Mouse (Mus musculus): ENCODE data around the gene Gm20388. TPM values are rescaled to one million over a fixed set of nuclear protein-coding genes. Genes with fewer than 3 reads are reported as not detected.
"Not testable (repeated sequence)": the region's sequence is repeated elsewhere in the genome, so short reads cannot be mapped to it uniquely, and the experiment has no call there.

The Gm20388 gene
- total RNA-seq, 1 experiment = 27.0 TPM

DNA sequence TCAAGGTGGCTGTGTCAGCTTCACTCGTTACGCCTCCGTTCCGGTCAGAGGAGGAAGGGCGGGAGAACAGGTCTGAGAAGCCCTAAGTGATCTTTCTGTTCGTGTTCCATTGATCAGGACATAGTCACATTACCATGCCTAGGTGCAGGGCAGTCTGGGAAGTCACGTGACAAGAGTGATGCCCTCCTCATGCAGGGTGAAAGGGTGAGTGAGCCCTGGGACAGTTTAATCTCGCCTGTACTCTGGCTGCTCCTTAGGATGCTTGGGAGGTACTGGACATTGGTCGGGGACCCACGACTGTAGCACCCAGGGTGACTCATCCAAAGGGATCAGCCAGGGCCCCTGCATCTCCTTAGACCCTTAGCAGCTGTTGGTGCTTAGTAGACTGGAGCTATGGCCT lies 3535.3 kb downstream of the Gm20388 start:
- Histone ChIP-seq H3K4me3 (ENCODE audit: insufficient read depth in 1 of 2, low read depth in 1 of 2, low read length in 2 of 2, poor library complexity in 1 of 2, severe bottlenecking in 1 of 2) (peak overlapping the region in 1 of 2 experiments; percentile 25; a peak in 2 of 4 replicates), H3K27ac (ENCODE audit: insufficient read depth, low read depth, low read length, poor library complexity, severe bottlenecking) (peak overlapping the region; percentile 74), H3K9ac (ENCODE audit: insufficient read depth, low read depth, low read length, poor library complexity, severe bottlenecking) (peak overlapping the region; percentile 56), H3K4me1 (ENCODE audit: control insufficient read depth in 2 of 2, insufficient read depth in 2 of 2, low read length in 2 of 2, poor library complexity in 1 of 2) (peaks cover 3 to 32% of the 10 kb centered on the region in 2 experiments; a peak in 3 of 4 replicates), H3K9me3 (ENCODE audit: control insufficient read depth, insufficient read depth, low read depth, low read length) (no peaks in the 10 kb centered on the region), H3K36me3 (ENCODE audit: control insufficient read depth, insufficient read depth, low read length, poor library complexity, severe bottlenecking) (peaks cover 8% of the 10 kb centered on the region; the same call in 1 of the 2 replicates)
- DNase-seq (ENCODE audit: low read depth, low spot score) = no peak
- in situ Hi-C loops (cut with MboI; ENCODE audit: low sequenced_read_pairs in 2 of 2, unreplicated experiment in 2 of 2) = no loop called here
- TF ChIP-seq ZNF384 (IDR thresholded peaks at IDR 0.05; ENCODE audit: low read depth, low read length) (no peak), MAFK (IDR thresholded peaks at IDR 0.05; ENCODE audit: insufficient read depth, low read depth, low read length) (no peak), CHD2 (IDR thresholded peaks at IDR 0.05; ENCODE audit: low read depth, low read length) (no peak), ZC3H11A (IDR thresholded peaks at IDR 0.05; ENCODE audit: borderline replicate concordance, low read depth, low read length) (no peak), HCFC1 (IDR thresholded peaks at IDR 0.05; ENCODE audit: borderline replicate concordance, insufficient read depth, low read length) (no peak)

DNA sequence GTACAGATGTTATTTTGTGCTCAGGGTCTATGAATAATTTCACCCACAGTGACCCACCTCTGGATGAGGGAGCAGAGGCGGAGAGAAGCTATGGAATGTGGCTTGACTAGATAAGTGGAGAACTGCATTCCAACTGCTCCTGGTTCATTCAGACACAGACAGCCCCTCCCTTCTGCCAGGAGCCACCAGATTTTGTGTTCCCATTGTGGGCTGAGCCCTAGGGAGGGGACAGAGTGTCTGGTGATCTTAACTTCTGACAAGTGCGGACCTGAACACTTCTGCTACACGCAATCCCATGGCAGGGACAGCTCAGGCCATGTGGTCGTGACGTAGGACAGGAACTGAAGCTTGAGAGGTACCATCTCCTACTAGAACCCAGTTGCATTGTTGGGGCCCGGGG lies 3536.2 kb downstream of the Gm20388 start:
- TF ChIP-seq MAFK (IDR thresholded peaks at IDR 0.05; ENCODE audit: insufficient read depth, low read depth, low read length) (no peak), ZNF384 (IDR thresholded peaks at IDR 0.05; ENCODE audit: low read depth, low read length) (no peak), HCFC1 (IDR thresholded peaks at IDR 0.05; ENCODE audit: borderline replicate concordance, insufficient read depth, low read length) (no peak), ZC3H11A (IDR thresholded peaks at IDR 0.05; ENCODE audit: borderline replicate concordance, low read depth, low read length) (no peak), CHD2 (IDR thresholded peaks at IDR 0.05; ENCODE audit: low read depth, low read length) (no peak)
- H3K9me3 ChIP-seq (ENCODE audit: control insufficient read depth, insufficient read depth, low read depth, low read length) = no peaks in the 10 kb centered on the region
- 0 out of 4 replicates have a peak overlapping the region, but pooled peaks of 1 of the 2 experiments have one; percentile 25 for H3K4me3 ChIP-seq (ENCODE audit: insufficient read depth in 1 of 2, low read depth in 1 of 2, low read length in 2 of 2, poor library complexity in 1 of 2, severe bottlenecking in 1 of 2)
- peak overlapping the region; percentile 81 for H3K27ac ChIP-seq (ENCODE audit: insufficient read depth, low read depth, low read length, poor library complexity, severe bottlenecking)
- H3K4me1 ChIP-seq (ENCODE audit: control insufficient read depth in 2 of 2, insufficient read depth in 2 of 2, low read length in 2 of 2, poor library complexity in 1 of 2) = peaks cover 3 to 32% of the 10 kb centered on the region in 2 experiments; a peak in 3 of 4 replicates
- DNase-seq (ENCODE audit: low read depth, low spot score) = no peak
- peaks cover 10% of the 10 kb centered on the region; the same call in 1 of the 2 replicates for H3K36me3 ChIP-seq (ENCODE audit: control insufficient read depth, insufficient read depth, low read length, poor library complexity, severe bottlenecking)
- peak overlapping the region; percentile 56; the same call in 1 of the 2 replicates for H3K9ac ChIP-seq (ENCODE audit: insufficient read depth, low read depth, low read length, poor library complexity, severe bottlenecking)
- in situ Hi-C loops (cut with MboI; ENCODE audit: low sequenced_read_pairs in 2 of 2, unreplicated experiment in 2 of 2) = no loop called here

DNA sequence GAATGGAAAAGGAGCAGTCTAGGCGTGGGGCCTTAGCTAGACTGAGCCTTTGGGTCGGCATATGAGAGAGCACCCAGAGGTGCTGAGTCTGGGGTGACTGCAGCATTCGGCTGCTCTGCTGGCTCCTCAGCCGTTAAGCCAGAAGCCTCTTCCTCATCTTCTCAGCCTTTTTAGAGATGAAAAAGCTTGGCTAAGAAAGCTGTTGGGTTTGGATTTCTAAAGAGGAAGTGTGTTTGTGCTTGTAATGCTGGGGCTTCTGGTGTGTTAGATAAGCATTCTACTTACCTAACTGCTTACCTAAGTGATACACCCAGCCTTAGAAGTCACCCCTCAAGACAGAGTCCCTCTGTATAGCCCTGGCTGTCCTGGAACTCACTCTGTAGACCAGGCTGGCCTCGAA lies 3540.1 kb downstream of the Gm20388 start:
- Histone ChIP-seq H3K4me1 (ENCODE audit: control insufficient read depth in 2 of 2, insufficient read depth in 2 of 2, low read length in 2 of 2, poor library complexity in 1 of 2) (peaks cover 0 to 23% of the 10 kb centered on the region in 2 experiments; a peak in 3 of 4 replicates), H3K9ac (ENCODE audit: insufficient read depth, low read depth, low read length, poor library complexity, severe bottlenecking) (no peak overlapping the region), H3K27ac (ENCODE audit: insufficient read depth, low read depth, low read length, poor library complexity, severe bottlenecking) (no peak overlapping the region), H3K4me3 (ENCODE audit: insufficient read depth in 1 of 2, low read depth in 1 of 2, low read length in 2 of 2, poor library complexity in 1 of 2, severe bottlenecking in 1 of 2) (no peak overlapping the region), H3K36me3 (ENCODE audit: control insufficient read depth, insufficient read depth, low read length, poor library complexity, severe bottlenecking) (peaks cover 26% of the 10 kb centered on the region), H3K9me3 (ENCODE audit: control insufficient read depth, insufficient read depth, low read depth, low read length) (no peaks in the 10 kb centered on the region)
- no peak for DNase-seq (ENCODE audit: low read depth, low spot score)
- no peak for TF ChIP-seq MAFK (IDR thresholded peaks at IDR 0.05; ENCODE audit: insufficient read depth, low read depth, low read length)
- no peak for TF ChIP-seq ZNF384 (IDR thresholded peaks at IDR 0.05; ENCODE audit: low read depth, low read length)
- no peak for TF ChIP-seq CHD2 (IDR thresholded peaks at IDR 0.05; ENCODE audit: low read depth, low read length)
- TF ChIP-seq HCFC1 (IDR thresholded peaks at IDR 0.05; ENCODE audit: borderline replicate concordance, insufficient read depth, low read length) = no peak
- no peak for TF ChIP-seq ZC3H11A (IDR thresholded peaks at IDR 0.05; ENCODE audit: borderline replicate concordance, low read depth, low read length)
- in situ Hi-C loops (cut with MboI; ENCODE audit: low sequenced_read_pairs in 2 of 2, unreplicated experiment in 2 of 2) = no loop called here

DNA sequence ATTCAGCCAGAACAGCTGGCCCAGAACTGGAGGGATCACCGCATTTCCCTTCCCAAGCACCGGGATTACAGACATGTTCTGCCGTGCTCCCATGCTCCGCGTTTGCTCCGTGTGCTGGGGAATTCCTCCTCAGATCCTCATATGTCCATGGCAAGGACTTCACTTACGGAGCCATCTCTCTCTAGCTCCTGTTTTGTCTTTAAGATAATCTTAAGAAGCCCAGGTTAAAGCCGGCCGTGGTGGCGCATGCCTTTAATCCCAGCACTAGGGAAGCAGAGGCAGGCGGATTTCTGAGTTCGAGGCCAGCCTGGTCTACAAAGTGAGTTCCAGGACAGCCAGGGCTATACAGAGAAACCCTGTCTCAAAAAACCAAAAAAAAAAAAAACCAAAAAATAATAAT lies 3541.1 kb downstream of the Gm20388 start:
- DNase-seq (ENCODE audit: low read depth, low spot score); H3K4me3 ChIP-seq (ENCODE audit: insufficient read depth in 1 of 2, low read depth in 1 of 2, low read length in 2 of 2, poor library complexity in 1 of 2, severe bottlenecking in 1 of 2); H3K27ac ChIP-seq (ENCODE audit: insufficient read depth, low read depth, low read length, poor library complexity, severe bottlenecking); in situ Hi-C loops (cut with MboI; ENCODE audit: low sequenced_read_pairs in 2 of 2, unreplicated experiment in 2 of 2); H3K9ac ChIP-seq (ENCODE audit: insufficient read depth, low read depth, low read length, poor library complexity, severe bottlenecking); H3K9me3 ChIP-seq (ENCODE audit: control insufficient read depth, insufficient read depth, low read depth, low read length): not testable (repeated sequence)
- Histone ChIP-seq H3K36me3 (ENCODE audit: control insufficient read depth, insufficient read depth, low read length, poor library complexity, severe bottlenecking) (peaks cover 33% of the 10 kb centered on the region), H3K4me1 (ENCODE audit: control insufficient read depth in 2 of 2, insufficient read depth in 2 of 2, low read length in 2 of 2, poor library complexity in 1 of 2) (peaks cover 0 to 15% of the 10 kb centered on the region in 2 experiments; a peak in 3 of 4 replicates)

DNA sequence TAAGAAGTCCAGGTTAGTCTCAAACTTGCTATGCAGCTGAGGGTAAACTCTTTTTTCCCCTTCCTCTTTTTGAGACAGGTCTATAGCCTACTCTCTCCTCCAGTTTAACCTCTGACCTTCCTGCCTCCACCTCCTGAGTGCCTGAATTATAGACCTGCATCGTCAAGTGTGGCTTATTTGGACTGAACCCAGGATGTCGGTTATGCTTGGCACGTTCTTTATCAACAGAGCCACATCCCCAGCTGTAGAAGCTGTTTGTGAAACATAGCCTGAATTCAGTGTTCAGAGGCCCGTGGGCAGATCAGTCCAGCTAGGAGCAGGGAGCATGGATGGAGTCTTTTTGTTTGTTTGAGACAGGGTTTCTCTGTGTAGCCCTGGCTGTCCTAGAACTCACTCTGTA lies 3541.5 kb downstream of the Gm20388 start:
- no peak overlapping the region for H3K27ac ChIP-seq (ENCODE audit: insufficient read depth, low read depth, low read length, poor library complexity, severe bottlenecking)
- H3K36me3 ChIP-seq (ENCODE audit: control insufficient read depth, insufficient read depth, low read length, poor library complexity, severe bottlenecking) = peaks cover 33% of the 10 kb centered on the region
- H3K9me3 ChIP-seq (ENCODE audit: control insufficient read depth, insufficient read depth, low read depth, low read length) = no peaks in the 10 kb centered on the region
- no peak for TF ChIP-seq MAFK (IDR thresholded peaks at IDR 0.05; ENCODE audit: insufficient read depth, low read depth, low read length)
- TF ChIP-seq HCFC1 (IDR thresholded peaks at IDR 0.05; ENCODE audit: borderline replicate concordance, insufficient read depth, low read length) = no peak
- no peak for TF ChIP-seq ZC3H11A (IDR thresholded peaks at IDR 0.05; ENCODE audit: borderline replicate concordance, low read depth, low read length)
- TF ChIP-seq CHD2 (IDR thresholded peaks at IDR 0.05; ENCODE audit: low read depth, low read length) = no peak
- no peak for TF ChIP-seq ZNF384 (IDR thresholded peaks at IDR 0.05; ENCODE audit: low read depth, low read length)
- no peak overlapping the region for H3K9ac ChIP-seq (ENCODE audit: insufficient read depth, low read depth, low read length, poor library complexity, severe bottlenecking)
- no peak overlapping the region for H3K4me3 ChIP-seq (ENCODE audit: insufficient read depth in 1 of 2, low read depth in 1 of 2, low read length in 2 of 2, poor library complexity in 1 of 2, severe bottlenecking in 1 of 2)
- no peak for DNase-seq (ENCODE audit: low read depth, low spot score)
- H3K4me1 ChIP-seq (ENCODE audit: control insufficient read depth in 2 of 2, insufficient read depth in 2 of 2, low read length in 2 of 2, poor library complexity in 1 of 2) = peaks cover 0 to 12% of the 10 kb centered on the region in 2 experiments; a peak in 3 of 4 replicates
- in situ Hi-C loops (cut with MboI; ENCODE audit: low sequenced_read_pairs in 2 of 2, unreplicated experiment in 2 of 2) = no loop called here
